Mouse (Mus musculus): ENCODE measurements around the gene Serpinb1b.
"Not testable (repeated sequence)": the region's sequence is repeated elsewhere in the genome, so short reads cannot be mapped to it uniquely, and the experiment has no call there.

Serpinb1b gene

GRCm38 (mm10) chr13:33078056-33078705 is at the start of gene Serpinb1b:
Gene Serpinb1b, plus strand, starts transcription at chr13:33078575.
- DNase-seq (ENCODE audit: extremely low read depth, low read depth, low spot score): no peak

- DNase-seq (ENCODE audit: extremely low read depth, low read depth, low spot score): not testable (repeated sequence)
Measured at GRCm38 (mm10) chr13:33029478-33029877, 48.9 kb upstream of the Serpinb1b start.

GRCm38 (mm10) chr13:33030281-33030680 is 48.1 kb upstream of the Serpinb1b start:
- DNase-seq (ENCODE audit: extremely low read depth, low read depth, low spot score): no peak

- DNase-seq (ENCODE audit: extremely low read depth, low read depth, low spot score): no peak
Measured at GRCm38 (mm10) chr13:33035506-33035905, 42.9 kb upstream of the Serpinb1b start.

GRCm38 (mm10) chr13:33043542-33043941 is 34.8 kb upstream of the Serpinb1b start:
- no peak for DNase-seq (ENCODE audit: extremely low read depth, low read depth, low spot score)

GRCm38 (mm10) chr13:33047234-33047633 is 31.1 kb upstream of the Serpinb1b start:
- DNase-seq (ENCODE audit: extremely low read depth, low read depth, low spot score): no peak

GRCm38 (mm10) chr13:33048187-33048586 is 30.2 kb upstream of the Serpinb1b start:
- no peak for DNase-seq (ENCODE audit: extremely low read depth, low read depth, low spot score)

- DNase-seq (ENCODE audit: extremely low read depth, low read depth, low spot score): no peak
Measured at GRCm38 (mm10) chr13:33051697-33052096, 26.7 kb upstream of the Serpinb1b start.

GRCm38 (mm10) chr13:33063048-33063447 is 15.3 kb upstream of the Serpinb1b start:
- no peak for DNase-seq (ENCODE audit: extremely low read depth, low read depth, low spot score)

- DNase-seq (ENCODE audit: extremely low read depth, low read depth, low spot score): no peak
Measured at GRCm38 (mm10) chr13:33067387-33067977, 10.9 kb upstream of the Serpinb1b start.

GRCm38 (mm10) chr13:33068164-33068563 is 10.2 kb upstream of the Serpinb1b start:
- no peak for DNase-seq (ENCODE audit: extremely low read depth, low read depth, low spot score)

GRCm38 (mm10) chr13:33071776-33072175 is 6.6 kb upstream of the Serpinb1b start:
- DNase-seq (ENCODE audit: extremely low read depth, low read depth, low spot score): no peak

GRCm38 (mm10) chr13:33074029-33074428 is 4.3 kb upstream of the Serpinb1b start:
- DNase-seq (ENCODE audit: extremely low read depth, low read depth, low spot score): no peak

- DNase-seq (ENCODE audit: extremely low read depth, low read depth, low spot score): no peak
Measured at GRCm38 (mm10) chr13:33076247-33076646, 2.1 kb upstream of the Serpinb1b start.

GRCm38 (mm10) chr13:33077026-33077685 is 1.2 kb upstream of the Serpinb1b start:
- no peak for DNase-seq (ENCODE audit: extremely low read depth, low read depth, low spot score)

- no peak for DNase-seq (ENCODE audit: extremely low read depth, low read depth, low spot score)
Measured at GRCm38 (mm10) chr13:33079391-33079790, 1.0 kb downstream of the Serpinb1b start.

GRCm38 (mm10) chr13:33080356-33080755 is 2.0 kb downstream of the Serpinb1b start:
- no peak for DNase-seq (ENCODE audit: extremely low read depth, low read depth, low spot score)

GRCm38 (mm10) chr13:33083834-33084233 is 5.5 kb downstream of the Serpinb1b start:
- DNase-seq (ENCODE audit: extremely low read depth, low read depth, low spot score): no peak

- no peak for DNase-seq (ENCODE audit: extremely low read depth, low read depth, low spot score)
Measured at GRCm38 (mm10) chr13:33084975-33085694, 6.8 kb downstream of the Serpinb1b start.

GRCm38 (mm10) chr13:33085695-33086432 is 7.5 kb downstream of the Serpinb1b start:
- DNase-seq (ENCODE audit: extremely low read depth, low read depth, low spot score): no peak

- no peak for DNase-seq (ENCODE audit: extremely low read depth, low read depth, low spot score)
Measured at GRCm38 (mm10) chr13:33089566-33089965, 11.2 kb downstream of the Serpinb1b start.

All from fat pad, adult 2 months (tissue).